Mouse (Mus musculus) brown adipose tissue, adult 24 weeks (tissue): ENCODE measurements around the gene Trarg1. TPM values are rescaled to one million over a fixed set of nuclear protein-coding genes. Genes with fewer than 3 reads are reported as not detected.
"Not testable (repeated sequence)": the region's sequence is repeated elsewhere in the genome, so short reads cannot be mapped to it uniquely, and the experiment has no call there.

ENCODE experiments used
- H3K27ac ChIP-seq: fragments of 200-500 bp; replicated peaks from 2 replicates; pipeline ENCODE4 v1.5.1; 2012; ENCODE audit warnings: low read depth, mild to moderate bottlenecking, low read length
- H3K4me1 ChIP-seq: fragments of 200-500 bp; 2 replicates; pipeline ENCODE4 v1.6.1; 2012; ENCODE audit warnings: low read length, mixed read lengths; ENCODE audit not compliant: control insufficient read depth, insufficient read depth, insufficient read length
- H3K4me3 ChIP-seq: fragments of 200-500 bp; 2 replicates; pipeline ENCODE4 v1.5.1; 2012; ENCODE audit warnings: low read depth, mild to moderate bottlenecking, low read length, moderate library complexity; ENCODE audit not compliant: insufficient read depth
- polyA plus RNA-seq: library from polyadenylated mRNA; stranded (reverse); fragments of >200 nt; gene quantifications from 2 replicates; pipeline ENCODE4 v1.2.4, GENCODE M21; 2012; ENCODE audit not compliant: missing spikeins, insufficient read depth, insufficient read length

Trarg1 gene
- polyA plus RNA-seq: 368 and 373 TPM in 2 replicates

DNA sequence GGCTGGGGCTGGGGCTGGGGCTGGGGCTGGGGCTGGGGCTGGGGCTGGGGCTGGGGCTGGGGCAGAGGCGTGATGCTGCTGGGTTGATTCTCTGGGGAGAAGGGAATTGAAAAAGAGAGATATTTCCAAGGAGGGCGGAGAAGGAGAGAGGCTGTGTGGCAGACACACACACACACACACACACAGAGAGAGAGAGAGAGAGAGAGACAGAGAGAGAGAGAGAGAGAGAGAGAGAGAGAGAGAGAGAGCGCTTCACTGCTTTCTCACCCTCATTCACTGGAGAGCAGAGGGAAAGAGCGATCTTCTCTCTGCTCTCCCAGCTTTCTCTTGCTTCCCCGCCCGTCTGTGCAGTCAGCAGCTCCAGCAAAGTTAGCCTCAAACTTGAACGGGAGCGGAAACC is at the start of gene Trarg1:
TSS of gene Trarg1 (plus strand) at position 301 of the 400 bp plus-strand sequence.
- peak within 1 kb of the TSS; percentile 93 for H3K4me3 ChIP-seq

DNA sequence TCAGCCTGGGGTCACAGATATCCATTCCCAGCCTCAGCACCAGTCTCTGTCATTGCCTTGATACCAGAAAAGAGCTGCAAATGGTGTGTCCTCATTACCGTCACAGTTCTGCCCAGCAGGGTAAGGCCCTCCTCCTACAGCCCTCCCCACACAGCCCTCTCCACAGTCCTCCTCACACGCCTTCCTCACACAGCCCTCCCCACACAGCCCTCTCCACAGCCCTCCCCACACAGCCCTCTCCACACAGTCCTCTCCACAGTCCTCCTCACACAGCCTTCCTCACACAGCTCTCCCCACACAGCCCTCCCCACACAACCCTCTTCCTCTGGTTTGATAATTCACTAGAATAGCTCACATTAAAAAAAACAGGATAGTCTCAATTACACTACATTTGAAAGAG is 49.6 kb upstream of the Trarg1 start:
- Histone ChIP-seq H3K4me3 (no peak overlapping the region), H3K4me1 (no peaks in the 10 kb centered on the region), H3K27ac (no peak overlapping the region)

More for the DNA sequence above, at the start of gene Trarg1:
- peak within 1 kb of the TSS; percentile 99 for H3K27ac ChIP-seq
- not testable (repeated sequence) for H3K4me1 ChIP-seq

DNA sequence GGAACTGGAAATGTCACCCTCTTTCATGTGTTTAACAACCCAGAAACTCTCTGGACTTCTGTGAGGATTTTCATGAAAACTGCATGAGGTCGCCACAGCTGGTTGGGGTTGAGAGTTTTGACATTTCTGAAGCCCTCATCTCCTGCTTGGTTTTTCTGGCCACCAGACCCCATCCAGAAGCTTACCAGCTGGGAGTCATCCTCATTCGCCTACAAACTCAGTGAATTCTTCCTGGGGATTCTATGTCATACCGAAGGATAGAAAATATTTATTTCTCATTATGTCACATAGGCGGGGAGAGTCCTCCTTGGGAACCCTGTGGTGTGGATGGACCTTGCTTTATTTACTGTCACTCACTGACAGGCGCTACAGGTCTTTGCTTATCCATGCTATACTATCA is 49.1 kb upstream of the Trarg1 start:
- no peak overlapping the region for H3K4me3 ChIP-seq
- H3K27ac ChIP-seq: no peak overlapping the region
- no peaks in the 10 kb centered on the region for H3K4me1 ChIP-seq

DNA sequence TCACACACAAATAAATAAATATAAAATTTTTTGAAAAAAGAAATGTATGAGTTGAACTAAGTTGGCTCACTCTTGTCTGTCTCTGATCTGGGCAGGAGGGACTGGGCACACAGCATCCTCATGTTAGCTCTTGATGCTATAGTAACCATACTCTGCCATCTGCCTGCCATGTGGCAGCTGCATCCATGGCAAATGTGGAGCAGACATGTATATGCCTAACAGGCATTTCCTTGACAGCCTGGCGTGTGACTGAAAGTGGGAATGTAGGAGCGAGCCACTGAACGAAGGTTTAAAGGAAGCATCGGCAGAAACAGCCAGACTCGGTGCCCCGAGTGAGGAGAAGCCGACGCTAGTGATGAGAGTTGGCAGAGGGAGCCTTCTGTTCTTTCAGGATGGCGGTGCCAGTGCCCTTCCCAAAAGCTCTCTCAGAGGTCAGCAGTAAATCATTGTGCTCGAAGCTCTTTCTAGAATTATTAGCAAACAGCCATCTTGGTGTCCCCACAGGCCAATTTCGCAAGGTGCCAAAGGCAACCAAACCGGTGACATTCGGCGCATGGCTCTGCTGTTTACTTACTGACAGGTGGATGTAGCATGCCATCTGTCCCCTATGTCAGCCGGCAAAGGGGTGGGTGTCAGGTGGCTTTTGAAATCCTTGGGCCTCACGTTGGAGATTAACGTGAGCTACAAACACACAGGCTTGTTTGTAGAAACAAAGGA is 40.2 kb upstream of the Trarg1 start:
- H3K27ac ChIP-seq: no peak overlapping the region
- H3K4me1 ChIP-seq: no peaks in the 10 kb centered on the region
- H3K4me3 ChIP-seq: no peak overlapping the region

DNA sequence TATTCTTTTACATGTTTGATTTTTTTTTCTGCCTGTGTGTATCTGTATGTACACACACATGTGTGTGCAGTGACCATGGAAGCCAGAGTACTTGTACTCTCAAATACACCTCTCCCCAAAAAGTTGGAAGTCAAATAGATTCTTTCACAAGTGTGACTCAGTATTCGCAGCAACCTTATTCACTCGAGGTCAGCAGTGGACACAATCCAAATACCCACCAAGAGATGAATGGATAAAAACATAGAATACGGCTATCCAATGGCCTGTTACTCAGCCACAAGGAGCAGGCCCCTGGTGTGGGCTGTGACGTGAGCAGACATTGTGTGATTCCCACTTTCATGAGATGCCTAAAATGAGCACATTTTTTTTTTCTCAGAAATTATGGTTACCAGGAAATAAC is 39.4 kb upstream of the Trarg1 start:
- no peak overlapping the region for H3K4me3 ChIP-seq
- no peak overlapping the region for H3K27ac ChIP-seq
- H3K4me1 ChIP-seq: no peaks in the 10 kb centered on the region

DNA sequence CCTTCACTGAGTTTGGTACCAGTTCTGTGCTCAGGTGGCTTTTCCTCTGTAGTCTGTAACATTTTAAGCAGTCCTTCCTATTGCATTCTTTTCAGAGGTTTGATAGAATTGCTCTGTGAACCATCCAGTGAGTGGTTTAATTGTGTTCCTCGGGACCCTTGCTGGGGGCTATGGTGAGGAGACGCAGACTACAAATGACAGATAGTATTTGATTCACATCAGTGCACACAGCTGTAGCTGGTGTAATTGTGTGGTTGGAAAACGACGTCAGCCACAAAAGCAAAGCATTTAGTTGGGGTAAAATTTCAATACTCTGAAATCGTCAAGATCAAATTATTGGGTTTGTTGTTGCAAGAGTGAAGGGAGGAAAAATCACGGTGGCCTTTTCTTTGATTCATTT is 35.4 kb upstream of the Trarg1 start:
- Histone ChIP-seq H3K4me3 (no peak overlapping the region), H3K4me1 (no peaks in the 10 kb centered on the region), H3K27ac (no peak overlapping the region)

DNA sequence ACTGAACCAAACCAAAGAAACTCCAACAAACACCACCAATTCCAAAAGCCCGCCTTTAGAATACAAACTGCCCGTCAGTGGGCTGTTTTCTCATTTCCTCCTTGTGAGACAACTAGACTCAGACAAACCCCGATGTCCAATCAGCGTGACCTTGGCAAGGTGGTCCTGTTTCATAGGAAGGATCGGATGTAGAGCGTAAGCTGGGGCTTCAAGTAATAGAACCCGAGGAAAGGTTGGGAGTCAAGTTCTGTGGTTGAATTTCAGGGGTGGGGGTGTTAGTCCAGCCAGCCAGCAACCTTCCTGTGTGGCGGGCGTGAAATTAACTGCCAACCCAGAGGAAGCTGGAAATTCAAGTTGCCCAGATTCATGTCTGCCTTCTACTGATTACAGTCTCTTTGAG is 34.6 kb upstream of the Trarg1 start:
- no peak overlapping the region for H3K4me3 ChIP-seq
- no peaks in the 10 kb centered on the region for H3K4me1 ChIP-seq
- H3K27ac ChIP-seq: no peak overlapping the region

DNA sequence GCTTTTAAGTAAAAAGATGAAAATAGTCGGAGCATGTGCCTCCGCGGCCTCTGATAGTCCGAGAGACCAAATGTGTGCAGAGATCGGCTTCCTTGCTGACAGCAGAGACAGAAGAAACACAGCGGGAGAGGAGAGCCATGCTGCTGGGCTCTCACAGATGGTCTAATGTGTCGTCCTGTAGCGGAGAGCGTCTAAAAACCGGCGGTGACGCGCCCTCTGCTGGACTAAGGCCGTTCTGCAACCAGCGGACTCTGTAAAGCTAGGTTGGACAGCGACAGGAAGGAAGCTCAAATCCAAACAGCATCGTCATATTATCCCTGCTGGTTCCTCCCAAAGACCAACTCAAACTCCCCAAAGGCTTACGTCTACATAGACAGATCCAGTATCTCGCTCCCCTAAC is 33.7 kb upstream of the Trarg1 start:
- Histone ChIP-seq H3K4me1 (no peaks in the 10 kb centered on the region), H3K4me3 (no peak overlapping the region), H3K27ac (no peak overlapping the region)

DNA sequence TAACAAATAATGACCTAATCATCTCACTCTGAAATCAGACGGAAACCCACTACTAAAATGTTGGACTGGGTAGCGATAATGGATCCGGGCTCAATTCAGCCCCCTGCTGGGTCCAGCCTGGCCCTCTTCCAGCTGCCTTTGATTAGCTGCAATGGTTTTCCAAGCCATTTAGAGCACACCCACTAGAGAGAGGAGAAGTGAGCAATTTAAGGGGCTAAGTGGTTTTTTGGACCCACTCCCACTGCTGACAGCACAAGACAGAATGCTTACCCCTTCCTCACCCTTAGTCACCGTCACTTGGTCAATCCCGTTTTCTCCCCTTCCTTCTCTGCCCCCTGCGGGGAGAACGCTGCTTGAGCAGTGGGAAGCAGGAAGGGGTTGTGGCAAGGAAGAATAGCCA is 32.5 kb upstream of the Trarg1 start:
- no peak overlapping the region for H3K27ac ChIP-seq
- no peaks in the 10 kb centered on the region for H3K4me1 ChIP-seq
- no peak overlapping the region for H3K4me3 ChIP-seq

DNA sequence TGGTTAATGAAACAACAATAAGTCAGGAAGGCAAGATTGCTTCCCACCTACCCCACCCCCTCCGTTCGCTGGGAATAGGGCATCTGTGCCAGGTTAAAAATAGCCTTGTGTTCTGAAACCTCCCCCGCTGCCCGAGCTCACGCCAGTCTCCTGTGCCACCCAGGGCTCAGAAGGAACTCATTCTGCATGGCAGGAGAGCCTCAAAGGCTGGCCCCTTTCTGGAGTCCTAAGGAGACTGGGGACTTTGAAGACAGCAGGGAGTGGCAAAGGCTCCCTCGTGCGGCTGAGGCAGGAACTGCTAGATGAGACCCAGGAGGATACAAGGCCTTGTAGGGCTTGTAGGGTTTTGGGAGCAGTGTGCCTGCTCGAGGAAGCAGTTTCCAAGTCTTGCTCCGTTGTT is 32.1 kb upstream of the Trarg1 start:
- Histone ChIP-seq H3K4me3 (no peak overlapping the region), H3K27ac (no peak overlapping the region)

DNA sequence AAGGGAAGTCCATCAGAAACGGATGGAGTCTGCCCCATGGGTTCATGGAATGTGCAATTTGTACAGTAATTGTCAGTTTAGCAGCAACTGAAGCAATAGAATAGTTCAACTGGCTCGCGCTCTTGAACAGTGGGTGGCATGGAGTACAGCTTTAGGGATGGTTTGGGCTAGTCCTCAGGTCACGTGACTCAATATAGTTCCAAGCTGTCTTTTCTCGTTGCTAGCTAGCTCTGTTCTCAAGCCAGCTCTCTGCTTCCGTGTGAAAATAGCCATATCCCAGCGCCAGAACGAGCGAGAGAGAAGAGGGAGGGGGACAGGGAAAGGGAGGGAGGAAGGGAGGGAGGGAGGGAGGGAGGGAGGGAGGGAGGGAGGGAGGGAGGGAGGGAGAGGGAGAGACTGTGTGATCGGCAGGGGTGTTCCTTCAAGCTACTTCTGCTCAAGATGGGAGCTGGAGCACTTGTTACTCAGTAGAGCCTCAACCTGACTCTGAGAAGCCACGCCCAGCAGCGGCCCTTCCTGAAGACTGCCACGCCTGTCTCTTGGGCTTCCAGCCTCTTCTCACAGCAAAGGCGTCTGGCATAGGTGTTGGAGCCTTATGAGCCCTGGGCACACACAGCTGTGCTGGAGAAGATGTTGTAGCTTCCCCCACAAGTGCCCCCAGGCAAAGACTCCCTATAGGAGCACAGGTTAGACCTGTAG is 28.6 kb upstream of the Trarg1 start:
- H3K27ac ChIP-seq: no peak overlapping the region
- no peaks in the 10 kb centered on the region for H3K4me1 ChIP-seq
- no peak overlapping the region for H3K4me3 ChIP-seq

More for the DNA sequence above, 32.1 kb upstream of the Trarg1 start:
- no peaks in the 10 kb centered on the region for H3K4me1 ChIP-seq

DNA sequence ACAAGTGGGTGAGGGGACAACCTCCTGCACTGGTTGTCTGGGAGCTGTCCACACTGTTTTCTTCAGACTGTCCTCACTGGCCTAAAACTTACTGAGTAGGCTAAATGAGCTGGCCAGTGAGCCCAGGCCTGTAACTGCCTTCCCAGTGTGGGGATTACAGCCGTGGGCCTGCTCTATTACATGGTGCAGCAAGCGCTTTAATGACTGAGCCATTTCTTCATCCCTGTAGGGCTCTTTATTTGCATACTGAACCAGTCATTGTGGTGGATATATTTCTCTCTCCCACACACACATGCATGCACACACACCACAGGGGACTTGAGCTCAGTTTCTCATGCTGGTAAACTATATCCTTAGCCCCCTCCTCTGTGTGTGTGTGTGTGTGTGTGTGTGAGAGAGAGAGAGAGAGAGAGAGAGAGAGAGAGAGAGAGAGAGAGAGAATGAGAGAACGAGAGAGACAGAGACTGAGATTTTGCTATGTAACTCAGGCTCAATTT is 26.7 kb upstream of the Trarg1 start:
- Histone ChIP-seq H3K27ac (no peak overlapping the region), H3K4me3 (no peak overlapping the region), H3K4me1 (no peaks in the 10 kb centered on the region)

DNA sequence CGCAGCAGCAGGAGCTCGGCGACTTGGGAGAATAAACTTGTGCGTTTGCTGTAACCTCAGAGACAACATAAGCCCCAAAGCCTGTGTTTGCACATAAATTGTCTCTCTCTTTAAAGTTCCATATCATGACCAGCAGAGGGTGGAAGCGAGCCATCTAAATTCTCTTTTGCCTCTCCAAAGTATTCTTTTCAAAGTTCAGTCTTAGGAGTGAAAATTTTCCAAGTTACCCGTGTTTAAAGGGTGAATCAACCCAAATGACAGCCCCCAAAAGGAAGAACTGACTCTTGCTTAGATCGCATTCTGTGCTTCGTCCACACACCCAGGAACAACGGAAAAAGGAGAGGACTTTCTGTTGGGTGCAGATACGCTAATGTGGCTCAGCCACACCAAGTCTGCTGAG is 24.5 kb upstream of the Trarg1 start:
- Histone ChIP-seq H3K27ac (no peak overlapping the region), H3K4me1 (no peaks in the 10 kb centered on the region), H3K4me3 (peak overlapping the region; percentile 53)

DNA sequence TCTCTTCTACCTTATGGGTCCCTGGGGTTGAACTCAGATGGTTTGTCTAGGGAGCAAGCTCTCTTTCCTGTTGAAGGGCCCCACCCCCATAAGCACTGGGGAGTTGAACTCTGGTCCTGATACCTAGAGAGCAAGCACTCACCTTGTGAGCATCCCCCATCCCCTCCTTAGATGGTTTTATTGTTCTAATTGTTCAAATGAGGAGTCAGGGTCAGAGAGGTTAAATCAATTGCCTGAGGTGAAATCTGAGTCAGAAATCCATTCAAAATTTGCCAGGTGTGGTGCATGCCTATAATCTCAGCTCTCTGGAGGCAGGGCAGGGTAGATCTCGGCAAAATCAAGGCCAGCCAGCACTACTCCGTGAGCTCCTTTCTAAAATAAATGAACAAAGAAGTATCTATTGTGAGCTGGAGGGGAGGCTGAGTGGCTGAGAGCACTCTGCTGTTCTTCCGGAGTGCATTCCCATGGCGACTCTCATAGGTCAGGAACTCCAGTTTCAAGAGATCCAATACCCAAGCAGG is 22.1 kb upstream of the Trarg1 start:
- H3K27ac ChIP-seq: no peak overlapping the region
- H3K4me1 ChIP-seq: no peaks in the 10 kb centered on the region
- H3K4me3 ChIP-seq: no peak overlapping the region

DNA sequence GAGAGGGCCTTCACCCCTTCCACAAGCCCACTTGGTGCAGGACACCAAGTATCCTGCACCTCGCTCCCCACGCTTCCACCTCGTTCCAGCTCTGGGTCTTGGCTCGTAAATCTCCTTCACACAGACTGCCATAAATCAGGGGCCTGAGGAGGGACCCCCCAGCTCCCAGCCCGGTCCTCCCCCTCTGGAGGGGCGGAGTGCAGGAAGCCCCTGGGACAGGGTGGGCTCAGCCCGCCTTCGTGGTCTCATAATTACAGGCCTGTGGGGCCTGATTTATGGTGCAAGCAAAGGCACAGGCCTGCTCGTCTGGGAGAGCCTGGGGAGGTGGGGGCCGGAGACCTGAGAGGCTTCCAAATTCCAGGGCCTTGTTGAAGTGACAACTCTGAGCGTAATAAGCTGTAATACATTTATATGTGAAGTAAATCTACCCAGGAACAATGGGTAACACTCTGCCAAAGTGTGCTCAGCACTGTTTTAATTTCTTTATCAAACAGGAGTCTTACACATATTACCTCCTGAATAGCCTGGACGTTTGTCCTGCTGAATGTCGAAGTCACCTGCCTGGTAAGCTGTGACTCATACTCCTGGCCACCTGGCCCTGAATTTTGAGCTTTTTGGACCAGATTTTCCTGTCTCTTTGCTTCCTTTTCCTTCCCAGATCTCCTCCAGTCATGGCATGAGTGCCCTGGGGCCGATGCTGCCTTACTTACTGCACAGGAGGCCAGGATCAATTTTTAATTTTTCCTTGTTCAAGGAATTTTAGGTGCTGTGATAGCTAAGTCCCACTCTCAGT is 20.3 kb upstream of the Trarg1 start:
- no peak overlapping the region for H3K27ac ChIP-seq
- H3K4me1 ChIP-seq: no peaks in the 10 kb centered on the region
- no peak overlapping the region for H3K4me3 ChIP-seq
